Mouse (Mus musculus): ENCODE results near the gene Ddx39.

The Ddx39 gene

DNA sequence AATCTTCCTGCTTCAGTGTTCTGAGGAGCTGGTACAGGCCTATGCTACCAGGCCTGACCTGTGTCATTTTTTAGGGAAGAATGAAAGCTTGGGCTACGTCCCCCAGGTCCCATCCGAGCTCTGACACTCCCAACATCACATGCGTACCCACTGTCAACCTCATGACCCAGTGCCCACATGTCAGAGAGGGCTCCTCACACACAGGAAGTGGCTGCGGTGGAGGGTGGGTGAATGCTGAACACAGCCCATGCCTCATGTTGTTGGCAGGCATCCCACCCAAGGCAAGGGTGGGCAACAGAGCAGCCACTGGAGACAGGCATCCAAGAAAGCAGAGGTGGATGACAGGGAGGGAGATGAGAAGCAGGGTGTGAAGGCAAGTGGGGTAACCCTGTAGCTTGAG, 21.7 kb downstream of the Ddx39 start:
- in situ Hi-C loops (cut with MboI; ENCODE audit: low sequenced_read_pairs) = no loop called here

DNA sequence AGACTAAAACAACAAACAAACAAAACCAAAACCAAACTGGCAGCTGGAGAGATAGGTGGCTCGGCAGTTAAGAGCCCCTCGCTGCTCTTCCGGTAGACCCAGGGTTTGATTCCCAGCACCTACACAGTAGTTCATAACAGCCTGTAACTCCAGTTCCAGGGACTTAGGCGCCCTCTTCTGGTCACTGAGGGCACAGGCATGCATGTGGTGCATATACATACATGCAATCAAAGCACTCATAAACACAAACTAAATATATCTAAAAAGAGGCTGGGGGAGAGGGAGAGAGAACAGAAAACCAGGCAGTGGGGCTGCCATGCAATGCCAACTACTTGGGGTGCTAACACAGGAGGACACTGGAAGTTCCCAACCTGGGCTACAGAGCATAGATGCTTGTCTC, 22.4 kb downstream of the Ddx39 start:
- in situ Hi-C loops (cut with MboI; ENCODE audit: low sequenced_read_pairs) = no loop called here

DNA sequence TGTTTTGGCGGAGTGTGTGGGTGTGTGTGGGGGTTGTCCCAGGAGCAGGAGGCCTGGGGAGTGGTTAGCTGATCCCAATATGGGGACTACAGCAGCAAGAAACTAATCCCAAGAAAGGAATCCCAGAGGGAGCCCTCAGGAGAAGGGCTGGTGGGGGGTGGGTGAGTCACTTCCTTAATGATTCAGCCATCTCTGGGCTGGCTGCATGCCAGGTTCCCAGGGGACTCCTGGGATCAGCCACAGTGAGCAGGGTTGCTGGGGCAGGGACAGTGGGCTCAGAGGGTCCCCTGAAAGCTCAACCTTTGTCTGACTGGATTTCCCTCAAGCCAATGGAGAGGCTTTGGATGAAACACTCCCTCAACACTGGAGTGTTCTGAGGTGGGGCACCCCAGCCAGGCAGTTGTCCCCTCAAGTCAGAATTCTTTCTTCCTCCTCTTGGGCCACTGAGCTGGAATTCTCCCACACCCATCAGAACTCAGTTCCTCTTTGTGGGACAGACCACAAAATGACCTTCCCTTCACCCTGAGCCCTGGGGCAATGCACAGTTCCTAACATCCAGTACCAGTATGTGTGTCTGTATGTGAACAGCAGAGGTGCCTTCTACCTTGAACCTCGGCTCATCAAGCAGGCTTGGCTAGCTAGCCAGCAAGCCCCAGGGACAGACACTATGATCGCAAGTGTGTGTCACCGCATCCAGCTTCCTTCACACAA, 23.0 kb downstream of the Ddx39 start:
- in situ Hi-C loops (cut with MboI; ENCODE audit: low sequenced_read_pairs) = no loop called here

DNA sequence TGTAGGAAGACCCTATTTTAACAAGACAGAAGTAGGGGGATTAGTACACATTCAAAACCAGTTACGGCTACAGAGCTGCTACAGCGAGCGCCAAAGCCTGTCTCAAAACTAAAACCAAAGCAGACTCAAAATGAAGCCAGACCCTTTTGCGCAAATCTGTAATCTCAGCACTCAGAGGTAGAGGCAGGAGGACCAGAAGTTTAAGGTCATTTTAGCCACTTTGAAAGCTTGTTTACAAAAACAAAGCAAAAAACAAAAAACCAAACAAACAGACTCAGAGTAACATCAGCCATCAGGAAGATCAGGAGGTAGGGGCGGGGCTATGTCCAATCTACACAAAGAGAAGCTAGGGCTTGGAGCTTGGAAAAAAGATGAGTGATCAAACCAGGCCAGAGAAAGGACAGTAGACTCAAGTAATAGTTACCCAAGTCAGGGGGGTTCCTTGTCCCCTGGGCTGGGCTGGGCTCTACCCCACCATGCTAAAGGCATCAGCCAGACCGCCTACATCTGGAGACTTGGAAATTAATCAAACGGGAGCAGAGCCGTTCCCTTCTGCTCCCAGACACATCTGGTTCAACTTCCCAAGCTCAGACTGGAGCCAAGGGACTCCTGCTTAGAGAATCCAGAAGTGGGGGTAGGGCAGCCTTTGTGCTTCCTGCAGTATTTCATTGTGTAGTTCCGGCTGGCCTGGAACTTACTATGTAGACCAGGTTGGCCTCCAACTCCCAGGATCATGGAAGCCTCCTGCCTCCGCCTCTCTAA, 24.2 kb downstream of the Ddx39 start:
- in situ Hi-C loops (cut with MboI; ENCODE audit: low sequenced_read_pairs) = no loop called here

DNA sequence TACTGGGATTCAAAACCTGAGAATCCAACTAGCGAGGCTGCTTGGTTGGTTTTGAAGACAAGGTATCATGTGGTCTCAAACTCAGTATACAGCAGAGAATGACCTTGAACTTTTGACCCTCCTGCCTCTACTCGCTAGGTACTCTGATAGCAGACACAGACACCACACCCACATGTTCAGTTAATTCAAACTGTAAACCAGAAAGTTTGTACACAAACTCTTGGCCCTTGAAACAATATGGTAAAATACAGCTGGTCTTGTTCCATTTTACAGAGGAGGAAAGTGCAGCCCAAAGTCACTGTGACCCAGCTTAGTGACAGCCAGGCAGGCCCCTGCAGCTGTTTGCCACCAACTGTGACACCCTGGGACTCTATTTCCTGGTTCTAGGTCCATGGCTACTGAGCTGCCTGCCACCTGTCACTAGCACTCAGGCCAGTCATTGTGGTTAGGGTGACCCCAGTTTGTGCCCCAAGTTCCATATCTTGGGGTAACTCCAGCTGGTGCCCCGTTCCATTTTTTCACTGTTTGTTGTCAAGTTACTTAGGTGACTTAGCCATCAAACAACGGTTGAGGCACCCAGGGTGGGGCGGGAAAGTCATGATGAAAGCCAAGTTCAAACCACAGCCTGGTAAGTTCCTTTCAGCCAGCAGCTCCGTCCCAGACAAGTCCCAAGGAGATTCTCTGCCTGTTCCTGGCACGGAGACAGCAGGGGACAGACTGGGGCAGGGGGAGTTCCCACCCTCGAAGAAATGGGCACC, 24.9 kb downstream of the Ddx39 start:
- in situ Hi-C loops (cut with MboI; ENCODE audit: low sequenced_read_pairs) = no loop called here

DNA sequence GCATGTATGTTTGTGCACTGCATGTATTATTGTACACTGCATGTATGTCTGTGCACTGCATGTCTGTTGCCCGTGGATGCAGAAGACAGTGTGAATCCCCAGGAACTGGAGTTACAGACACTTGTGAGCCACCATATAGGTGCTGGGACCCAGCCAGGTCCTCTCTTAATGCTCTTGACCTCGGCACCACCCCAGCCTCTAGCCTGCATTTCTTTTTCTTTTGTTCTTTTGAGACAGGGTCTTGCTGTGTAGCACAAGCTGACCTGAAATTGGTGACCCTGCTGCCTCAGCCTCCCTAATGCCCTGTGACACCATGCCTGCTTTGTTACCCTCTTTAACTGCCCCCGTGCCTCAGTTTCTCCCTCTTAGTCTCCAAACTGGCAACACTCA, 25.6 kb downstream of the Ddx39 start:
- in situ Hi-C loops (cut with MboI; ENCODE audit: low sequenced_read_pairs) = no loop called here

DNA sequence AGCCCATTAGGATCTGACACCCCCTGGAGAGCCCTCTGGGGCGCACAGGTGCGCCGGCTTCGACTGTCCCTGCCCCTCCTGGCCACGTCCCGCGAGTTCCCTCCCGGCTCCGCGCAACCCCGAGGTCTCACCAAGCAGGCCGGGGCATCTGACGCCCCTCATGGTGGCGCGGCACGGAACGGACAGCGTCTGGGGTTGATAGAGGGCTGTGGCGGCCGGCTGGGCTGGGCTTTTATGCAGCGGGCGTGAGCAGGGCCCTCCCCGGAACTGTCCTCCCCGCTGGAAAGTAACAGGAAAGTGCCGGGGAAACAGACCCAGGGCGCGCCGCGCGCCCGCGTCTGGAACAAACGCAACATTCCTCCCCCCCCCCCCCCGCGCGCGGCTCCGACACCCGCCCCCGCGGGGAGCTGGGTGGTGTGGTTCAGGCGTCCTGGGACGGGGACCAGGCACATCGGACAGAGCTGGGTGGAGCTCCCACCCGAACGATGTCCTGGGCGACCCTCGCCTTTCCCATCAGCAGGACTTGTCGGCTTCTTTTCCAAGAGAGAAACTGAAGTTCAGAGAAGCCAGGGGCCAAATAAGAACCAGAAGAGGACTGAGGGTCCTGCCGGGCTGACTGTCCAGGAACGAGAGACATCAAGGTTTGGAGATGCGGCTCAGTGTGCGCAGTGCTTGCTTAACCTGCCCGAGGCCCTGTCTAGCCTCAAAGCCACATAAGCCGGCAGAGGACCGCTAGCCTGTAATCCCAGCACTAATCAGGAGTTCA, 26.2 kb downstream of the Ddx39 start, which contains the start of gene Adgre5:
Gene Adgre5 (minus strand): TSS at position 351 of the 766 bp plus-strand sequence.
- in situ Hi-C loops (cut with MboI; ENCODE audit: low sequenced_read_pairs) = no loop called here

DNA sequence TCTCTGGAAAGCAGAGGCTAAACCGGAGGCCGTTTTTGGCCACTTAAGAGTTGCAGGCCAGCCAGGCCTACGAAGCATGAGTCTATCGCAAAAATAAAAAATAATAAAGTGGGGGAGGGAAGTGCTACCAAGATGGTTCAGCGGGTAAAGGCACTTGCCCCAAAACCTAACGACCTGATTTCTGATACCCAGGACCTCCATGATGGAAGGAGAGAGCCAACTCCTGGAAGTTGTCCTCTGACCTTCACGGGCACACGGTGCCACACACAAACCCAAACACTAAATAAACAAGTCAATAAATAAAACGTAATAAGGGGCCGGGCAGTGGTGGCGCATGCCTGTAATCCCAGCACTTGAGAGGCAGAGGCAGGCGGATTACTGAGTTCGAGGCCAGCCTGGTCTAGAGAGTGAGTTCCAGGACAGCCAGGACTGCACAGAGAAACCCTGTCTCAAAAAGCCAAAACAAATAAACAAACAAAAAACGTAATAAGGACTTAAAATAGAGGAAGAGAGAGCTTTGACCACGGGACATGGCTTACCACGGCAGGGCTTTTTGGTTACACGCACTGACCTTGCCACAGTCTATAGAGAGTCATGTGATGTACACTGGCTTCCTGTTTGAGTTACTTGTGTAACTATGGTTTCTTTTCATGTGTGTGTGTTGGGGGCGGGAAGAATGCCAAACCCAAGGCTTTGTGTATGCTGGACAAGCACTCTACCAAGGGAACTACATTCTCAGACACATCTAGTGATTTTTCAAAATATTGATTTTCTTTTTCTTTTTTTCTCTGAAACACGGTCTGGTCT, 27.1 kb downstream of the Ddx39 start:
- in situ Hi-C loops (cut with MboI; ENCODE audit: low sequenced_read_pairs) = no loop called here

DNA sequence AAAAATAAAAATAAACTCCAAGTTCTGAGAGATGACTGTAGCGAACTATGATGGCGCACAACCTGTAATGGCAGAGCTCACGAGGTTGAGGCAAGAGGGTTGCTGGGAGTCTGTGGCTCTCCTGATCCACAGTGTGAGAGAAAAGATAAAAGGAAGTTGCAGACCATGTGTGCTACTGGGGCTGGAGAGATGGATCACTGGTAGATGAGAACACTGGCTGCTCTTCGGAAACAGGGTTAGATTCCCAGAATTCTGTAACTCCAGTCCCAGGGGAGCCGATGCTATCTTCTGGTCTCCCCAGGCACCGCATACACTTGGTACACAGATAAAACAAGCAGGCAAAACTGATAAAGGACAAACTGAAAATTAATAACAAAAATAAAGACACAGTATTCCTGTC, 28.0 kb downstream of the Ddx39 start:
- in situ Hi-C loops (cut with MboI; ENCODE audit: low sequenced_read_pairs) = no loop called here

DNA sequence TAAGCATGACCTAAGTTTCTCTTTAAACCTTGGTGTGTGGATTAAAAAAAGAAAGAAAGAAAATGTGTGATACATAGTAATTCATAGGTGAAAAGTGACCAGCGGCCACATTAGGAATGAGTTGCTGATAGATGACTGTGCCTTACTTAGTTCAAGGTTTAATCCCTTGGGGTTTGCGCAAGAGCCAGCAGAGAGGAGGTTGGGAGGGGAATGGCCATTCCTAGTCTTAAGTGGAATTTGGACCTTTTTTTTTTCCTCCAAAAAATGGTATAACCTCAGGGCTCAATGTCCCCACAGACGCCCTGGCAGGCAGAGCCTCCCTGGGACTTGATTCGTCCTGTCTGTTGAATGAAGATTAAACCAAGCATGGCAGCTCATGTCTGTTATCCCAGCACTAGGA, 29.1 kb downstream of the Ddx39 start:
- in situ Hi-C loops (cut with MboI; ENCODE audit: low sequenced_read_pairs) = no loop called here

DNA sequence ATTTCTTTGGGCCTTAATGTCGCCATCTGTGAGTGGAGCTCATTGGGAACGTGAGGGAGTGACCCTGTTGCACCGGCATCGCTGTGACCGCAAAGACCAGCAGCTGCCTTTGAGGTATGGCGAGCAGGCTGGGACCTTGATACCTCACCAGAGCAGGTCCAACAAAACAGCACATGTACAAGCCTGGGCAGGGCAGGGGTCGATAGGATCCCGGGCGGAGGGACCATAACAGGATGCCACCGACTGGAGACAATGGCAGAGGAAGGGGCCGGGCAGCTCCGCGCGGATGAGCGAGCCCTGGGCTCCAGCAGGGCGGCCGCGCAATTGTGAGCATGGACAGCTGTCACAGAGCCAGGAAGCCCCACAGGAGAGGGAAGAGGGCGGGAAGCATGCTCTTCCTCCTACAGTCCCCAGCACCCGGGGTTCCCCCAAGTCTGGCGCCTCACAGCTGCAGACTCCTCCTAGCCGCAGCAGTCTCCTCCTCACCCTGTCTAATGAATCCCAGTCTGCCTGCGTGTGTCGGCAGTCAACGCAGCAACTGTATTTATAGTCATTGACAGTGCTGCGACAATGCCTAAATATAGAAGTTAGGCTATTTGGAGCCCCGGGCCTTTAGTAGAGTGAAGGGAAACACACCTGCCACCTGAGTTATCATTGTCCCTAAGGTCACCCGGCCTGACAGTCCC, 32.8 kb downstream of the Ddx39 start:
- in situ Hi-C loops (cut with MboI; ENCODE audit: low sequenced_read_pairs) = no loop called here

DNA sequence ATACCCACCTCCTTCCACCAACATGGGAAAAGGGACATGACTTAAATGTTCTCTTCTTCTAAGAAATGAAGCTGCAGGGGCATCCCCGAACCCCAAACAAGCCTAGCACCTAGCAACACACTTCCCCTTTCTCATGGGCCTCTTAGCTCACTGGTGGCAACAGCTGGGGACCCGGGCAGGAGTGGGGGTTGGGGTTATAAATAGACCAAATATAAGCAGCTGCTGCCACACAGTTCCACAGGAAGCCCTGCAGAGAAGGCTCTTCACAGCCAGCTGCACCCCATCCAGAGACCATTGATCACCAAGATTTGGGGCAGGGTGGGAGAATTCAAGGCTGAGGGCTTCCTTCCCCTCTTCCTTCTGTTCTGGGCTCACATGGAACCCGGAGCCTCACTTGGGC, 33.7 kb downstream of the Ddx39 start:
- in situ Hi-C loops (cut with MboI; ENCODE audit: low sequenced_read_pairs) = no loop called here

DNA sequence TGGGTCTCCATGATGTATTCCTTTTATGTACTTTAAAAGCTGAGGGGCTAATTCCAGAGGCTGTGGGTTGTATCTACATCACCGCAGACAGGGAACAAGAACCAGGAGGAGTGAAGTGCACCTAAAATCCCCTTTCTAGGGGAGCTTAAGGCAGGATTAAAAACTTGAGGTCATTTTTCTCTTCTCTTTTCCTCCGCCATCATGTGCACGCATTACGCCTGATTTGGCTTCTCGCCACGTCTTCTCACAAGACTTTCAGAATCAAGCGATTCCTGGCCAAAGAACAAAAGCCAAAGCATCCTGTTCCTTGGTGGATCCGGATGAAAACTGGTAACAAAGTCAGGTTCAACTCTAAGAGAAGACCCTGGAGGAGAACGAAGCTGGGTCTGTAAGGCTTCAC, 34.3 kb downstream of the Ddx39 start:
- in situ Hi-C loops (cut with MboI; ENCODE audit: low sequenced_read_pairs) = no loop called here

DNA sequence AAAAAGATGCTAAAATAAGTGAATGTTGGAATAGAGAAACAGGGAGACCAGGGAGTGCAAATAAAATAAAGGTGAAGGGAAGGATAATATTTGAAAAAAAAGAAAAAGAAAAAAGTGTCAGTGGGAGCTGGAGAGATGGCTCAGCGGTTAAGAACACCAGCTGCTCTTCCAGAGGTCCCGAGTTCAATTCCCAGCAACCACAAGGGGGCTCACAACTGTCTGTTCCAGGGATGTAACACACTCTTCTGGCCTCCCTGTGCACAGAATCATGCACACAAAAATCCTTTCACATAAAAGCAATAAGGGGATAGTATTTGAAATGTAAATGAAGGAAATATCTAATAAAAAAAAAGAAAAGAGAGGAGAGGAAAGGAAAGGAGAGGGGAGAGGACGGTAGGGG, 39.2 kb downstream of the Ddx39 start:
- in situ Hi-C loops (cut with MboI; ENCODE audit: low sequenced_read_pairs) = no loop called here

DNA sequence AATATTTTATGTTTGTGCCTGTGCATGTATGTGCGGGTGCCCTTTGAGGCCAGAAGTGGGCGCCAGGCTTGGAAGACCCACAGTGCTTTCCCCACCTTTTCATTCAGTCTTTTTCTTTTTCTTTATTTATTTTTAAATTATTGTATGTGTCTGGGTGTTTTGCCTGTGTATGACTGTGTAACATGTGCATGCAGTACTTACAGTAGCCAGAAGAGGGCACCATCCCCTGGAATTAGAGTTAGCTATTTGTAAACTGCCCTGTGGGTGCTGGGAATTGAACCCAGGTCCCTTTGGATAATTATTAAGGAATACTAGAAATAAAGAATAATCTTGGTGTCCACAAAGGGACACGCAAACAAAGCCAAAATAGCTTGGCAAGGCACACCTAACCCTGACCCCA, 41.3 kb downstream of the Ddx39 start:
- in situ Hi-C loops (cut with MboI; ENCODE audit: low sequenced_read_pairs) = no loop called here

DNA sequence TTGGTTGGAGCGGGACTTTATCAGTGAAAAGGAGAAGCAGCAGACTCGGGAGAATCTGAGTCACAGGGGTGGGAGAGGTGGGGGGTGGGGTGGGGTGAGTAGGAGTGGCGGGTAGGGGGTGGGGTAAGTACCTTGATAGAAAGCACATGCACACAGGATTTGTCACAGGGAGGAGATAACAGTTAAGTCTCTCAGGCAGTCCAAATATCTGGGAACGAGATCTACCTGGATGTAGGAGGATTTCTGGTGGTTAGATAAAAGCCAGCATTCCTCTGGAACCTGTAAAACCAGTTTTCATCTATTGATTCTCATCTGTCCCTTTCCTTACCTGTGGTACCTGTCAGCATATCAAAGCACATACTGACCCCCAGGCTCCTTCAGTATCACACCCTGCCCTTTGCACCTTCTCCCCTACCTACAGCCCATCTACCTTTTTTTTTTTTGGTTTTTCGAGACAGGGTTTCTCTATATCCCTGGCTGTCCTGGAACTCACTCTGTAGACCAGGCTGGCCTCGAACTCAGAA, 42.2 kb downstream of the Ddx39 start:
- in situ Hi-C loops (cut with MboI; ENCODE audit: low sequenced_read_pairs) = no loop called here

DNA sequence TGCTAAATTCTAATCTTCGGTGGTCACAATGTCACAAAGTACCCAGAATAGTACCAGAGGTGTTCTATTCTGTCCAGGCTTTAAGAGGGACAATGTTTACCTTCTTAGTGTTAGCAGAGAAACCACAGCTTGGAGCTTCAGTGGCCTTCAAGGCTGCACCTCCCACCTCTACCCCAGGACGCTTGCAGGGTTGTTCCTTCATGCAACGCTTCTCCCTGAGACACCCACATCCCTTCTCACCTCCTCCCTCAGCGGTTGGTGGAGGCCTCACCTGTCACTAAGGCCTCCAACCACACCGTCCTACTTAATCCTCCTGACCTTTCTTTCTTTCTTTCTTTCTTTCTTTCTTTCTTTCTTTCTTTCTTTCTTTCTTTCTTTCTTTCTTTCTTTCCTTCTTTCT, 43.3 kb downstream of the Ddx39 start:
- in situ Hi-C loops (cut with MboI; ENCODE audit: low sequenced_read_pairs) = no loop called here

DNA sequence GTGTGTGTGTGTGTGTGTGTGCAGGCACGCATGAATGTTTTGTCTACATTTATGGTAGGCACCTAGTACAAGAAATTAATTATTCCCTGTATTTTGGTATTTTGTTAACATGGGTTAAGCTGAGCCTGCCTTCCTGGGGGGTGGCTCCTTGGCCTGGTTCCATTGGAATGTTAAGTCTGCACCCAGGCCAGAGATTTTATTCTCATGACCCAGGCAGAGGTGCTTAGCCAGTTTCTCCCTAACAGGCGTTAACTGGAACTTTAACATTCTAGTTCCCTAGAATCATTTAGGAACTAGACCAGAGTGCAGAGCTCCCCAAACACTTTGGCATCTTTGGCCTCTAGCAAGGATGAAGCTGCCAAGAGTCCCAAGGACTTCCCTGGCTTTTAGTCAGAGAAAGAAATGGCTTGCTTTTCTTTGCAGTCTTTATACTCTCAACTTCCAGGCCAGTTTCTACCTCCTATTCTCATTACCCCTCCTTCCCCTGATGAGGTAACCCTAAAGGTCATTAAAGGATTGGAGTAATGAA, 44.3 kb downstream of the Ddx39 start:
- in situ Hi-C loops (cut with MboI; ENCODE audit: low sequenced_read_pairs) = no loop called here

DNA sequence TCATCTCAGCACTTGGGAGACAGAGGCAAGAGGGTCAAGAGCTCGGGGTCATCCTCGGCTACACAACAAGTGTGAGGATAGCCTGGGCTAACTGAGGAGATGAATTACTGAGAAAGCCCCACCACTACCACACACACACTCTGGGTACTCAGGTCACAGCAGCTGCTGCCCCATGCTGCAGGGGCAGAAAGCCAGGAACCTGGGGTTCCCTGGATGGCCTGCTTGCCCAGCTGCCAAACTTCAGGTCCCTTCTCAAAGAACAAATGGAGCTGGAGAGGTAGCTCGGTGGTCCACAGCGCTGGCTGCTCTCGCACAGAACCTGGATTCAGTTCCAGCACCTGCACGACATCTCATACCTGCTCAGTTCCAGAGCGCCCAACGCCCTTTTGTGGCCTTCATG, 49.1 kb downstream of the Ddx39 start:
- in situ Hi-C loops (cut with MboI; ENCODE audit: low sequenced_read_pairs) = no loop called here
